Mouse (Mus musculus) adrenal gland, postnatal 14 days (tissue): ENCODE results near the gene F2rl1. TPM values are rescaled to one million over a fixed set of nuclear protein-coding genes. Genes with fewer than 3 reads are reported as not detected.
"Not testable (repeated sequence)": the region's sequence is repeated elsewhere in the genome, so short reads cannot be mapped to it uniquely, and the experiment has no call there.

Experiments
- DNase-seq: peaks from one replicate; pipeline ENCODE4 v3.0.0; 2021; ENCODE audit warnings: mixed read lengths
- total RNA-seq: library from RNA; stranded (reverse); gene quantifications from 2 replicates; pipeline ENCODE4 v1.2.3, GENCODE M21; 2021

F2rl1 gene
- total RNA-seq, 1 experiment from 2014 or later: 0.22 TPM

GRCm38 (mm10) chr13:95533640-95534039 is 8.6 kb upstream of the F2rl1 start:
- DNase-seq: no peak

GRCm38 (mm10) chr13:95533121-95533520 is 8.1 kb upstream of the F2rl1 start:
- DNase-seq: not testable (repeated sequence)

- DNase-seq: no peak
These were observed 6.4 kb upstream of the F2rl1 start for GRCm38 (mm10) chr13:95531273-95532045.

GRCm38 (mm10) chr13:95529246-95529645 is 4.2 kb upstream of the F2rl1 start:
- DNase-seq: no peak

- no peak for DNase-seq
These were observed 678 bp downstream of the F2rl1 start for GRCm38 (mm10) chr13:95524424-95524673.

- DNase-seq: peak; percentile 65
These were observed 1.2 kb downstream of the F2rl1 start for GRCm38 (mm10) chr13:95523659-95524423.

- no peak for DNase-seq
These were observed 2.9 kb downstream of the F2rl1 start for GRCm38 (mm10) chr13:95522176-95522575.

GRCm38 (mm10) chr13:95521029-95521428 is 4.0 kb downstream of the F2rl1 start:
- DNase-seq: no peak

- DNase-seq: no peak
These were observed 10.3 kb downstream of the F2rl1 start for GRCm38 (mm10) chr13:95514756-95515155.

GRCm38 (mm10) chr13:95510054-95510453 is 15.0 kb downstream of the F2rl1 start:
- DNase-seq: no peak

- DNase-seq: no peak
These were observed 21.6 kb downstream of the F2rl1 start for GRCm38 (mm10) chr13:95503279-95503917.

GRCm38 (mm10) chr13:95496601-95497000 is 28.4 kb downstream of the F2rl1 start:
- no peak for DNase-seq

- DNase-seq: no peak
These were observed 30.2 kb downstream of the F2rl1 start for GRCm38 (mm10) chr13:95494812-95495211.

GRCm38 (mm10) chr13:95493296-95493695 is 31.7 kb downstream of the F2rl1 start:
- DNase-seq: peak; percentile 58

- DNase-seq: no peak
These were observed 33.7 kb downstream of the F2rl1 start for GRCm38 (mm10) chr13:95491327-95491726.

- DNase-seq: no peak
These were observed 40.4 kb downstream of the F2rl1 start for GRCm38 (mm10) chr13:95484664-95485063.

- peak; percentile 78 for DNase-seq
These were observed 43.6 kb downstream of the F2rl1 start for GRCm38 (mm10) chr13:95481428-95481827.

GRCm38 (mm10) chr13:95478671-95479413 is 46.2 kb downstream of the F2rl1 start, which contains the start of gene S100z:
Gene S100z, minus strand, starts transcription at chr13:95478721.
- DNase-seq: no peak

- DNase-seq: no peak
These were observed 47.9 kb downstream of the F2rl1 start for GRCm38 (mm10) chr13:95477173-95477572.

GRCm38 (mm10) chr13:95475124-95475523 is 49.9 kb downstream of the F2rl1 start:
- no peak for DNase-seq

GRCm38 (mm10) chr13:95474294-95474693 is 50.7 kb downstream of the F2rl1 start:
- no peak for DNase-seq

- DNase-seq: peak; percentile 37
These were observed 54.1 kb downstream of the F2rl1 start for GRCm38 (mm10) chr13:95470970-95471369.
